Mouse (Mus musculus) hindbrain, embryonic 15.5 days (tissue): Measurements from ENCODE around the gene Gpr142. TPM values are rescaled to one million over a fixed set of nuclear protein-coding genes. Genes with fewer than 3 reads are reported as not detected.

Experiments
- ATAC-seq: fragments of 200-750 bp; cut with Nextera tagmentation; 2 replicates; pipeline ENCODE4 v1.8.0; 2017; ENCODE audit warnings: low read depth, moderate number of reproducible peaks, moderate TSS enrichment; ENCODE audit not compliant: low FRiP score
- H3K27ac ChIP-seq: fragments of 300-500 bp; sonication (generic); replicated peaks from 2 replicates; pipeline ENCODE4 v1.5.1; 2015; ENCODE audit warnings: mild to moderate bottlenecking, inconsistent platforms
- H3K27me3 ChIP-seq: fragments of 300-500 bp; sonication (generic); 2 replicates; pipeline ENCODE4 v1.6.1; 2015; ENCODE audit warnings: control low read depth, inconsistent platforms
- H3K36me3 ChIP-seq: fragments of 300-500 bp; sonication (generic); 2 replicates; pipeline ENCODE4 v1.6.1; 2015; ENCODE audit warnings: control low read depth, inconsistent platforms
- H3K4me1 ChIP-seq: fragments of 300-500 bp; sonication (generic); replicated peaks from 2 replicates; pipeline ENCODE4 v1.6.1; 2015; ENCODE audit warnings: control low read depth, inconsistent platforms
- H3K4me2 ChIP-seq: fragments of 300-500 bp; sonication (generic); 2 replicates; pipeline ENCODE4 v1.6.1; 2015; ENCODE audit warnings: moderate library complexity, mild to moderate bottlenecking, inconsistent platforms
- H3K4me3 ChIP-seq: fragments of 300-500 bp; sonication (generic); 2 replicates; pipeline ENCODE4 v1.5.1; 2015; ENCODE audit warnings: mild to moderate bottlenecking, inconsistent platforms
- H3K9ac ChIP-seq: fragments of 300-500 bp; sonication (generic); 2 replicates; pipeline ENCODE4 v1.6.1; 2015; ENCODE audit warnings: inconsistent platforms
- H3K9me3 ChIP-seq: fragments of 300-500 bp; sonication (generic); 2 replicates; pipeline ENCODE4 v1.6.1; 2016; ENCODE audit warnings: control low read depth, inconsistent platforms
- WGBS: fragments of 180-500 bp; shearing (Covaris S2); methylation state at CpG from one replicate; pipeline ENCODE4 v1.1.7; 2015; 5-methylcytosine and 5-hydroxymethylcytosine counted together
- polyA plus RNA-seq: library from polyadenylated mRNA; unstranded; fragments of >200 nt; fragmentation: Nextera tagmentation; extraction: Ambion mirVana; gene quantifications from 2 replicates; pipeline ENCODE4 v1.2.1, GENCODE M21; 2015

Gene Gpr142
- not detected in 2 replicates for polyA plus RNA-seq

- WGBS, result 100% methylated on average over 3 of the region's 3 CpGs
- no peak within 1 kb of the TSS for H3K27ac ChIP-seq
- H3K36me3 ChIP-seq, result no peaks in the 10 kb centered on the region
- no peaks in the 10 kb centered on the region for H3K27me3 ChIP-seq
- no peak within 1 kb of the TSS for H3K9ac ChIP-seq
- peaks cover 26% of the 10 kb centered on the region for H3K4me1 ChIP-seq
- no peak within 1 kb of the TSS for H3K4me2 ChIP-seq
- H3K4me3 ChIP-seq, result no peak within 1 kb of the TSS
- ATAC-seq, result no peak
- no peaks in the 10 kb centered on the region for H3K9me3 ChIP-seq
These were observed at the start of gene Gpr142 for GRCm38 (mm10) chr11:114798624-114799023. TSS of gene Gpr142 (plus strand) at chr11:114798924.

- WGBS, result 2% methylated on average over 45 of the region's 51 CpGs
- peak; percentile 63 for ATAC-seq
- peaks cover 11% of the 10 kb centered on the region for H3K4me1 ChIP-seq
- H3K4me3 ChIP-seq, result peak within 1 kb of the TSS; percentile 48
- peak within 1 kb of the TSS; percentile 29 for H3K9ac ChIP-seq
- peak within 1 kb of the TSS; percentile 92 for H3K4me2 ChIP-seq
- H3K9me3 ChIP-seq, result no peaks in the 10 kb centered on the region
- H3K27ac ChIP-seq, result no peak within 1 kb of the TSS
- no peaks in the 10 kb centered on the region for H3K36me3 ChIP-seq
- peaks cover 23% of the 10 kb centered on the region for H3K27me3 ChIP-seq
These were observed 33.6 kb upstream of the Gpr142 start, which contains the start of gene Kif19a for GRCm38 (mm10) chr11:114764820-114765818. TSS of gene Kif19a (plus strand) at chr11:114765388.

GRCm38 (mm10) chr11:114769911-114770310 lies 28.8 kb upstream of the Gpr142 start:
- Histone ChIP-seq H3K27me3 (peaks cover 19% of the 10 kb centered on the region), H3K27ac (no peak overlapping the region), H3K4me1 (peaks cover 9% of the 10 kb centered on the region), H3K9ac (no peak overlapping the region), H3K36me3 (no peaks in the 10 kb centered on the region), H3K9me3 (no peaks in the 10 kb centered on the region), H3K4me3 (no peak overlapping the region), H3K4me2 (no peak overlapping the region)
- no peak for ATAC-seq
- WGBS, result 31% methylated on average over 6 of the region's 6 CpGs

- no peak overlapping the region for H3K4me3 ChIP-seq
- no peaks in the 10 kb centered on the region for H3K4me1 ChIP-seq
- no peak overlapping the region for H3K9ac ChIP-seq
- no peak overlapping the region for H3K4me2 ChIP-seq
- no peaks in the 10 kb centered on the region for H3K36me3 ChIP-seq
- no peak for ATAC-seq
- H3K27me3 ChIP-seq, result peaks cover 5% of the 10 kb centered on the region; the same call in 1 of the 2 replicates
- H3K9me3 ChIP-seq, result no peaks in the 10 kb centered on the region
- no peak overlapping the region for H3K27ac ChIP-seq
- WGBS, result 72% methylated on average over 2 of the region's 2 CpGs
These were observed 26.8 kb upstream of the Gpr142 start for GRCm38 (mm10) chr11:114771896-114772295.

- WGBS, result 36% methylated on average over 9 of the region's 9 CpGs
- no peaks in the 10 kb centered on the region for H3K9me3 ChIP-seq
- no peak for ATAC-seq
- H3K4me2 ChIP-seq, result no peak overlapping the region
- H3K27me3 ChIP-seq, result peaks cover 4% of the 10 kb centered on the region; the same call in 1 of the 2 replicates
- peaks cover 9% of the 10 kb centered on the region for H3K4me1 ChIP-seq
- H3K27ac ChIP-seq, result no peak overlapping the region
- H3K4me3 ChIP-seq, result no peak overlapping the region
- H3K9ac ChIP-seq, result no peak overlapping the region
- H3K36me3 ChIP-seq, result no peaks in the 10 kb centered on the region
These were observed 18.6 kb upstream of the Gpr142 start for GRCm38 (mm10) chr11:114780076-114780475.

GRCm38 (mm10) chr11:114785892-114786291 lies 12.8 kb upstream of the Gpr142 start:
- 0 out of 2 replicates have a peak overlapping the region, but pooled peaks have one; percentile 30 for H3K9ac ChIP-seq
- WGBS, result 61% methylated on average over 10 of the region's 10 CpGs

GRCm38 (mm10) chr11:114786326-114786725 lies 12.4 kb upstream of the Gpr142 start:
- Histone ChIP-seq H3K4me2 (peak overlapping the region; percentile 63), H3K9me3 (no peaks in the 10 kb centered on the region), H3K4me1 (peaks cover 21% of the 10 kb centered on the region), H3K9ac (0 out of 2 replicates have a peak overlapping the region, but pooled peaks have one; percentile 30), H3K4me3 (peak overlapping the region; percentile 32), H3K27me3 (peaks cover 20% of the 10 kb centered on the region), H3K36me3 (no peaks in the 10 kb centered on the region), H3K27ac (peak overlapping the region; percentile 23)
- peak; percentile 46; the same call in 1 of the 2 replicates for ATAC-seq
- WGBS, result under 1% methylated on average over 43 of the region's 43 CpGs

More at GRCm38 (mm10) chr11:114785892-114786291, 12.8 kb upstream of the Gpr142 start:
- Histone ChIP-seq H3K9me3 (no peaks in the 10 kb centered on the region), H3K4me1 (peaks cover 16% of the 10 kb centered on the region), H3K27me3 (peaks cover 20% of the 10 kb centered on the region), H3K4me2 (peak overlapping the region; percentile 63), H3K4me3 (peak overlapping the region; percentile 32), H3K36me3 (no peaks in the 10 kb centered on the region), H3K27ac (peak overlapping the region; percentile 23)
- ATAC-seq, result 0 out of 2 replicates have a peak, but pooled peaks have one; percentile 2

- Histone ChIP-seq H3K27ac (no peak overlapping the region), H3K36me3 (no peaks in the 10 kb centered on the region), H3K4me1 (peaks cover 34% of the 10 kb centered on the region), H3K4me2 (no peak overlapping the region), H3K9ac (no peak overlapping the region), H3K4me3 (no peak overlapping the region), H3K9me3 (no peaks in the 10 kb centered on the region), H3K27me3 (peaks cover 20% of the 10 kb centered on the region)
- ATAC-seq, result no peak
- WGBS, result 79% methylated on average over 3 of the region's 3 CpGs
These were observed 11.1 kb upstream of the Gpr142 start for GRCm38 (mm10) chr11:114787611-114788010.

- Histone ChIP-seq H3K4me3 (peak overlapping the region; percentile 26), H3K27ac (no peak overlapping the region), H3K9ac (no peak overlapping the region), H3K4me2 (peak overlapping the region; percentile 55), H3K27me3 (peaks cover 20% of the 10 kb centered on the region), H3K36me3 (no peaks in the 10 kb centered on the region), H3K4me1 (peaks cover 49% of the 10 kb centered on the region), H3K9me3 (no peaks in the 10 kb centered on the region)
- WGBS, result 13% methylated on average over 30 of the region's 30 CpGs
- peak; percentile 16; the same call in 1 of the 2 replicates for ATAC-seq
These were observed 9.5 kb upstream of the Gpr142 start for GRCm38 (mm10) chr11:114789061-114789714.

GRCm38 (mm10) chr11:114789716-114790115 lies 9.0 kb upstream of the Gpr142 start:
- no peak overlapping the region for H3K4me2 ChIP-seq
- no peaks in the 10 kb centered on the region for H3K36me3 ChIP-seq
- 62% methylated on average over 9 of the region's 9 CpGs for WGBS

GRCm38 (mm10) chr11:114790171-114790570 lies 8.6 kb upstream of the Gpr142 start:
- Histone ChIP-seq H3K4me1 (peaks cover 58% of the 10 kb centered on the region), H3K9ac (no peak overlapping the region), H3K4me3 (no peak overlapping the region), H3K36me3 (no peaks in the 10 kb centered on the region), H3K9me3 (no peaks in the 10 kb centered on the region), H3K4me2 (no peak overlapping the region), H3K27ac (no peak overlapping the region), H3K27me3 (peaks cover 16% of the 10 kb centered on the region)
- WGBS, result 71% methylated on average over 12 of the region's 12 CpGs
- ATAC-seq, result no peak

More at GRCm38 (mm10) chr11:114789716-114790115, 9.0 kb upstream of the Gpr142 start:
- Histone ChIP-seq H3K27ac (no peak overlapping the region), H3K27me3 (peaks cover 18% of the 10 kb centered on the region), H3K4me1 (peaks cover 54% of the 10 kb centered on the region), H3K9ac (no peak overlapping the region), H3K9me3 (no peaks in the 10 kb centered on the region), H3K4me3 (no peak overlapping the region)
- no peak for ATAC-seq
